Mouse (Mus musculus): ENCODE results near the gene Hoxa4. TPM values are rescaled to one million over a fixed set of nuclear protein-coding genes. Genes with fewer than 3 reads are reported as not detected.

Hoxa4 gene
- total and polyA plus RNA-seq, 3 experiments, result not detected

DNA sequence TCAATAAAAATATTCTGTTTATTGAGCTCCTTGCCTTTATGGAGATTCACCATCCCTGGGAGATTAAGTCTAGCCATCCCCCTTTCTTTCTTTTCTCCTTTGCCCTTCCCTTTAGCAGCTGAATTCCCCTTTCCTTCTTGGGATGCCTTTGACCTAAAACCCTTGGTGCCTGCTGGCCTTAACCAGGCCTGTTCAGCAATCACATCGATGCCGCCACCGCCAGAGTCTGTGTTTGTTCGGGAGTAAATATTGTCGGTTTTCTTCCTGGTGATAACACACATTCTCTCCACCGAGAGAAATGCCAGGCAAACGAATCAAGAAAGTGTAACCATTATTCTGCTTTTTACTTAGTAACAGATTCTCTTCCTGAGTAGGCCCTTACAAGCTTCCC is 46.6 kb upstream of the Hoxa4 start:
- Histone ChIP-seq H3K4me1 (ENCODE audit: insufficient read depth, low read depth, low read length) (no peaks in the 10 kb centered on the region), H3K27me3 (ENCODE audit: insufficient read depth, low read length) (peaks cover 31% of the 10 kb centered on the region)
- no peak for ATAC-seq (ENCODE audit: extremely low read depth, insufficient number of reproducible peaks, low FRiP score, poor library complexity, severe bottlenecking)

GRCm38 (mm10) chr6:52237346-52238154 is 46.0 kb upstream of the Hoxa4 start:
- Histone ChIP-seq H3K4me1 (ENCODE audit: insufficient read depth, low read depth, low read length) (no peaks in the 10 kb centered on the region), H3K9me3 (replicated peaks) (peaks cover 12% of the 10 kb centered on the region), H3K36me3 (replicated peaks) (no peaks in the 10 kb centered on the region), H3K4me3 (ENCODE audit: low read depth, low read length) (no peak overlapping the region), H3K27me3 (ENCODE audit: insufficient read depth, low read length) (peaks cover 37% of the 10 kb centered on the region)
- ATAC-seq (ENCODE audit: extremely low read depth, insufficient number of reproducible peaks, low FRiP score, poor library complexity, severe bottlenecking) (no peak), DNase-seq (ENCODE audit: low spot score) (no peak)
- TF ChIP-seq GATA1 (IDR thresholded peaks at IDR 0.05; ENCODE audit: borderline replicate concordance, low read length) (no peak), CTCF (IDR thresholded peaks at IDR 0.05; ENCODE audit: low read depth, low read length) (no peak), POLR2AphosphoS5 (IDR thresholded peaks at IDR 0.05; ENCODE audit: insufficient replicate concordance, low read depth, low read length) (no peak), GATA2 (IDR thresholded peaks at IDR 0.05; ENCODE audit: borderline replicate concordance, low read depth, low read length) (no peak), TAL1 (conservative IDR thresholded peaks at IDR 0.05; ENCODE audit: low read depth, low read length) (no peak)

More for the DNA sequence above, 46.6 kb upstream of the Hoxa4 start:
- no peak for TF ChIP-seq POLR2AphosphoS5 (IDR thresholded peaks at IDR 0.05; ENCODE audit: insufficient replicate concordance, low read depth, low read length)
- no peak for TF ChIP-seq CTCF (IDR thresholded peaks at IDR 0.05; ENCODE audit: low read depth, low read length)
- no peak for TF ChIP-seq GATA1 (IDR thresholded peaks at IDR 0.05; ENCODE audit: borderline replicate concordance, low read length)
- TF ChIP-seq TAL1 (conservative IDR thresholded peaks at IDR 0.05; ENCODE audit: low read depth, low read length), result no peak
- TF ChIP-seq GATA2 (IDR thresholded peaks at IDR 0.05; ENCODE audit: borderline replicate concordance, low read depth, low read length), result no peak
- Histone ChIP-seq H3K9me3 (replicated peaks) (peaks cover 12% of the 10 kb centered on the region), H3K36me3 (replicated peaks) (no peaks in the 10 kb centered on the region), H3K4me3 (ENCODE audit: low read depth, low read length) (no peak overlapping the region)
- no peak for DNase-seq (ENCODE audit: low spot score)

- peaks cover 44% of the 10 kb centered on the region for H3K27me3 ChIP-seq (ENCODE audit: insufficient read depth, low read length)
- ATAC-seq (ENCODE audit: extremely low read depth, insufficient number of reproducible peaks, low FRiP score, poor library complexity, severe bottlenecking), result no peak
These were observed 45.3 kb upstream of the Hoxa4 start for GRCm38 (mm10) chr6:52236806-52237205.

DNA sequence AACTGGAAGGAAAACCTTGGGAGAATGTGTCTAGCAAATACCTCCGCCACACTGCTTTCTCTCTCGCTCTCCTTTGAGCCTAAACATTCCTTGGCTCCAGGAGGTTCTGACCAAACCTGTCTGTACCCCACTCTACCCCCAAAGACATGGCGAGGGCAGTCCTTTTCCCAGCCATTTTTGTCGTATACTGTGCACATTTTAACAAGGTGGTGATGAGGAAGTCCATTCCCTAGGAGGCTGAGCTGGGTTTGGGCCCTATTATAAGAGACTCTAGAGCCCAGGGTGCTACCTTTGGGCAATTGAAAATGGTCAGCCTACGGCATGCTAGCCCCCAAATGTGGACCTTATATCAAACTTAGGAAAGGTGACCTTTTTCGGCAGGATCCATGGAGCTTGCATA is 44.3 kb upstream of the Hoxa4 start:
- H3K9me3 ChIP-seq (replicated peaks), result peaks cover 12% of the 10 kb centered on the region
- H3K4me3 ChIP-seq (ENCODE audit: low read depth, low read length), result no peak overlapping the region
- no peaks in the 10 kb centered on the region for H3K36me3 ChIP-seq (replicated peaks)
- no peak for ATAC-seq (ENCODE audit: extremely low read depth, insufficient number of reproducible peaks, low FRiP score, poor library complexity, severe bottlenecking)
- TF ChIP-seq GATA2 (IDR thresholded peaks at IDR 0.05; ENCODE audit: borderline replicate concordance, low read depth, low read length) (no peak), POLR2AphosphoS5 (IDR thresholded peaks at IDR 0.05; ENCODE audit: insufficient replicate concordance, low read depth, low read length) (no peak), GATA1 (IDR thresholded peaks at IDR 0.05; ENCODE audit: borderline replicate concordance, low read length) (no peak), CTCF (IDR thresholded peaks at IDR 0.05; ENCODE audit: low read depth, low read length) (no peak), TAL1 (conservative IDR thresholded peaks at IDR 0.05; ENCODE audit: low read depth, low read length) (no peak)
- peaks cover 47% of the 10 kb centered on the region for H3K27me3 ChIP-seq (ENCODE audit: insufficient read depth, low read length)
- H3K4me1 ChIP-seq (ENCODE audit: insufficient read depth, low read depth, low read length), result no peaks in the 10 kb centered on the region
- DNase-seq (ENCODE audit: low spot score), result no peak

More at GRCm38 (mm10) chr6:52236806-52237205, 45.3 kb upstream of the Hoxa4 start:
- H3K9me3 ChIP-seq (replicated peaks), result peaks cover 12% of the 10 kb centered on the region
- no peak for DNase-seq (ENCODE audit: low spot score)
- TF ChIP-seq GATA2 (IDR thresholded peaks at IDR 0.05; ENCODE audit: borderline replicate concordance, low read depth, low read length), result no peak
- TF ChIP-seq GATA1 (IDR thresholded peaks at IDR 0.05; ENCODE audit: borderline replicate concordance, low read length), result no peak
- TF ChIP-seq POLR2AphosphoS5 (IDR thresholded peaks at IDR 0.05; ENCODE audit: insufficient replicate concordance, low read depth, low read length), result no peak
- no peak for TF ChIP-seq CTCF (IDR thresholded peaks at IDR 0.05; ENCODE audit: low read depth, low read length)
- no peak for TF ChIP-seq TAL1 (conservative IDR thresholded peaks at IDR 0.05; ENCODE audit: low read depth, low read length)
- no peak overlapping the region for H3K4me3 ChIP-seq (ENCODE audit: low read depth, low read length)
- H3K36me3 ChIP-seq (replicated peaks), result no peaks in the 10 kb centered on the region
- H3K4me1 ChIP-seq (ENCODE audit: insufficient read depth, low read depth, low read length), result no peaks in the 10 kb centered on the region

GRCm38 (mm10) chr6:52235267-52235666 is 43.7 kb upstream of the Hoxa4 start:
- Histone ChIP-seq H3K27me3 (ENCODE audit: insufficient read depth, low read length) (peaks cover 49% of the 10 kb centered on the region), H3K36me3 (replicated peaks) (no peaks in the 10 kb centered on the region), H3K9me3 (replicated peaks) (peaks cover 12% of the 10 kb centered on the region), H3K4me1 (ENCODE audit: insufficient read depth, low read depth, low read length) (no peaks in the 10 kb centered on the region), H3K4me3 (ENCODE audit: low read depth, low read length) (no peak overlapping the region)
- ATAC-seq (ENCODE audit: extremely low read depth, insufficient number of reproducible peaks, low FRiP score, poor library complexity, severe bottlenecking) (no peak), DNase-seq (ENCODE audit: low spot score) (no peak)
- TF ChIP-seq CTCF (IDR thresholded peaks at IDR 0.05; ENCODE audit: low read depth, low read length), result no peak
- TF ChIP-seq POLR2AphosphoS5 (IDR thresholded peaks at IDR 0.05; ENCODE audit: insufficient replicate concordance, low read depth, low read length), result no peak
- no peak for TF ChIP-seq GATA1 (IDR thresholded peaks at IDR 0.05; ENCODE audit: borderline replicate concordance, low read length)
- TF ChIP-seq GATA2 (IDR thresholded peaks at IDR 0.05; ENCODE audit: borderline replicate concordance, low read depth, low read length), result no peak
- TF ChIP-seq TAL1 (conservative IDR thresholded peaks at IDR 0.05; ENCODE audit: low read depth, low read length), result no peak

GRCm38 (mm10) chr6:52234428-52235140 is 43.0 kb upstream of the Hoxa4 start:
- Histone ChIP-seq H3K36me3 (replicated peaks) (no peaks in the 10 kb centered on the region), H3K4me3 (ENCODE audit: low read depth, low read length) (no peak overlapping the region), H3K4me1 (ENCODE audit: insufficient read depth, low read depth, low read length) (no peaks in the 10 kb centered on the region), H3K9me3 (replicated peaks) (peaks cover 12% of the 10 kb centered on the region), H3K27me3 (ENCODE audit: insufficient read depth, low read length) (peaks cover 50% of the 10 kb centered on the region)
- ATAC-seq (ENCODE audit: extremely low read depth, insufficient number of reproducible peaks, low FRiP score, poor library complexity, severe bottlenecking), result no peak
- DNase-seq (ENCODE audit: low spot score), result no peak
- TF ChIP-seq GATA2 (IDR thresholded peaks at IDR 0.05; ENCODE audit: borderline replicate concordance, low read depth, low read length), result no peak

Measured in G1E (cell line).